Mouse (Mus musculus) bone marrow, adult 2 months (tissue): Measurements from ENCODE around the gene Aldh6a1.

Source experiments
- CTCF ChIP-seq: fragments of 200-500 bp; IDR thresholded peaks from 2 replicates; pipeline ENCODE4 v1.5.1; 2011; ENCODE audit warnings: low read length, control low read depth; ENCODE audit not compliant: control insufficient read depth, insufficient read depth
- POLR2A ChIP-seq: fragments of 200-500 bp; IDR thresholded peaks from 2 replicates; pipeline ENCODE4 v1.6.1; 2011; ENCODE audit warnings: low read depth, mild to moderate bottlenecking, control low read depth, low read length, borderline replicate concordance; ENCODE audit not compliant: control insufficient read depth

- TF ChIP-seq CTCF (no peak), POLR2A (no peak)
Measured at GRCm38 (mm10) chr12:84404541-84404940, 46.3 kb downstream of the Aldh6a1 start.
